12 mouse cellular contexts compared by ENCODE assay signal in genomic region chr8:20637931-20638330, GRCm38 (mm10). TPM values are rescaled to one million over a fixed set of nuclear protein-coding genes. Genes with fewer than 3 reads are reported as not detected.
DNase-seq lines count a peak whose midpoint lies in the region; TF ChIP-seq lines count a peak whose summit lies in the region.
"Not testable (repeated sequence)": the region's sequence is repeated elsewhere in the genome, so short reads cannot be mapped to it uniquely, and the experiment has no call there.
"Had no signal": no experiment of that assay in that cellular context is flagged by ENCODE, and none has a peak within 500 bp of the region (broad histone marks: within the 10 kb centered on the region; RNA-seq: fewer than 3 reads in every experiment).

No protein-coding gene starts in this region.

- not testable (repeated sequence) for H3K4me3 ChIP-seq in kidney, adult 2 months (ENCODE audit: insufficient read depth, low read depth, low read length)

- not testable (repeated sequence) for H3K27ac ChIP-seq in kidney, adult 2 months (ENCODE audit: insufficient read depth, low read depth, low read length)

- TF ChIP-seq CTCF in kidney, adult 2 months (conservative IDR thresholded peaks at IDR 0.05; ENCODE audit: insufficient read depth, insufficient read length, low read depth, low read length) = not testable (repeated sequence)

- WGBS in kidney, adult 2 months = 20% methylated on average over 1 of the region's 1 CpGs

- peak; percentile 5 for DNase-seq in gastrocnemius, adult 18-20 months (ENCODE audit: low spot score)
- DNase-seq in heart, adult 11 months = peak; percentile 88
- peak; percentile 7 for DNase-seq in kidney, adult 2 months
- peak; percentile 36 for DNase-seq in testis, postnatal 10 days (ENCODE audit: low spot score)
- peak; percentile 2 for DNase-seq in urinary bladder, postnatal 25 days (ENCODE audit: low spot score)

- not testable (repeated sequence) for TF ChIP-seq POLR2A in kidney, adult 2 months (IDR thresholded peaks at IDR 0.05; ENCODE audit: low read depth, low read length)

- H3K27me3 ChIP-seq in kidney, adult 2 months (replicated peaks; ENCODE audit: control insufficient read depth, insufficient read depth, low read length) = not testable (repeated sequence)

- H3K4me1 ChIP-seq in kidney, adult 2 months (ENCODE audit: control insufficient read depth, insufficient read depth, low read length) = not testable (repeated sequence)

- not testable (repeated sequence) for H3K36me3 ChIP-seq in kidney, adult 2 months (ENCODE audit: control insufficient read depth, insufficient read depth, low read length)

RNA-seq across cellular contexts. Expression of gene Gm21119, which starts 23.2 kb away (rescaled TPM):
- total RNA-seq in gastrocnemius, adult 18-20 months (2021) = under 1 TPM; 0.11 to 0.69 TPM
- polyA plus RNA-seq in kidney, adult 2 months (2012; rRNA removed) = not detected in 2 replicates
- total RNA-seq: ES-E14, MEL had no signal
- polyA plus RNA-seq: C2C12; embryonic facial prominence, embryonic 14.5 days; forebrain, embryonic 11.5 days; forebrain, embryonic 15.5 days; forebrain, postnatal 0 days had no signal

Comparison
In these comparisons a context has a peak if more than half of its experiments do, and no peak if none do; other contexts are left out.
1. DNase-seq: peak in every context shown above with its lines; median percentile 88 in heart, adult 11 months; 36 in testis, postnatal 10 days; 7 in kidney, adult 2 months; 5 in gastrocnemius, adult 18-20 months; 2 in urinary bladder, postnatal 25 days.